Mouse (Mus musculus) forebrain, embryonic 14.5 days (tissue): ENCODE measurements around the gene Obsl1. TPM values are rescaled to one million over a fixed set of nuclear protein-coding genes. Genes with fewer than 3 reads are reported as not detected.
A peak's percentile ranks its signal among the peaks of the same experiment; 100 is the strongest.

ENCODE experiments used
- ATAC-seq: fragments of 200-750 bp; cut with Nextera tagmentation; 2 replicates; pipeline ENCODE4 v1.8.0; 2017; ENCODE audit warnings: mild to moderate bottlenecking, moderate library complexity
- DNase-seq: peaks from one replicate; pipeline ENCODE4 v3.0.0-alpha.2; 2015; ENCODE audit warnings: low spot score
- H3K27ac ChIP-seq: fragments of 300-500 bp; sonication (generic); 2 replicates; pipeline ENCODE4 v1.5.1; 2014; ENCODE audit warnings: low read depth, mild to moderate bottlenecking, control low read depth, low read length, moderate library complexity
- H3K27me3 ChIP-seq: fragments of 300-500 bp; sonication (generic); replicated peaks from 2 replicates; pipeline ENCODE4 v1.6.1; 2014; ENCODE audit warnings: low read length, control low read depth, mixed read lengths; ENCODE audit not compliant: control insufficient read depth, insufficient read depth
- H3K36me3 ChIP-seq: fragments of 300-500 bp; sonication (generic); 2 replicates; pipeline ENCODE4 v1.6.1; 2014; ENCODE audit warnings: low read length, control low read depth; ENCODE audit not compliant: control insufficient read depth, insufficient read depth
- H3K4me1 ChIP-seq: fragments of 300-500 bp; sonication (generic); 2 replicates; pipeline ENCODE4 v1.6.1; 2014; ENCODE audit warnings: antibody characterized with exemption, low read length, control low read depth; ENCODE audit not compliant: control insufficient read depth, insufficient read depth
- H3K4me2 ChIP-seq: fragments of 300-500 bp; sonication (generic); 2 replicates; pipeline ENCODE4 v1.6.1; 2014; ENCODE audit warnings: mild to moderate bottlenecking, control low read depth, low read length
- H3K4me3 ChIP-seq: fragments of 300-500 bp; sonication (generic); 2 replicates; pipeline ENCODE4 v1.5.1; 2014; ENCODE audit warnings: low read depth, low read length, control low read depth
- H3K9ac ChIP-seq: fragments of 300-500 bp; sonication (generic); 2 replicates; pipeline ENCODE4 v1.6.1; 2014; ENCODE audit warnings: mild to moderate bottlenecking, low read length, control low read depth, moderate library complexity
- H3K9me3 ChIP-seq: fragments of 300-500 bp; sonication (generic); replicated peaks from 2 replicates; pipeline ENCODE4 v1.6.1; 2016; ENCODE audit warnings: low read length, control low read depth, mixed read lengths; ENCODE audit not compliant: control insufficient read depth
- WGBS: fragments of 180-500 bp; shearing (Covaris S2); extraction: QIAGEN DNeasy Blood & Tissue Kit; methylation state at CpG from one replicate; pipeline ENCODE4 v1.1.7; 2014; 5-methylcytosine and 5-hydroxymethylcytosine counted together
- polyA plus RNA-seq: library from polyadenylated mRNA; unstranded; fragments of >200 nt; fragmentation: Nextera tagmentation; extraction: Ambion mirVana; gene quantifications from 2 replicates; pipeline ENCODE4 v1.2.1, GENCODE M21; 2014

Obsl1 gene
- polyA plus RNA-seq, 1 experiment from 2014 or later: 17.0 TPM

GRCm38 (mm10) chr1:75476441-75476840 lies 29.8 kb downstream of the Obsl1 start:
- Histone ChIP-seq H3K4me3 (no peak overlapping the region), H3K36me3 (peaks cover 54% of the 10 kb centered on the region), H3K4me1 (peaks cover 29% of the 10 kb centered on the region), H3K9ac (no peak overlapping the region), H3K27ac (no peak overlapping the region), H3K4me2 (no peak overlapping the region), H3K27me3 (no peaks in the 10 kb centered on the region), H3K9me3 (no peaks in the 10 kb centered on the region)
- WGBS: 95% methylated on average over 11 of the region's 11 CpGs
- no peak for DNase-seq
- ATAC-seq: no peak

- H3K9me3 ChIP-seq: no peaks in the 10 kb centered on the region
- no peak overlapping the region for H3K4me2 ChIP-seq
- 0 out of 2 replicates have a peak, but pooled peaks cover 3% of the 10 kb centered on the region for H3K4me1 ChIP-seq
- H3K9ac ChIP-seq: no peak overlapping the region
- H3K4me3 ChIP-seq: no peak overlapping the region
- WGBS: 81% methylated on average over 17 of the region's 17 CpGs
- peaks cover 25% of the 10 kb centered on the region for H3K36me3 ChIP-seq
- no peak overlapping the region for H3K27ac ChIP-seq
- no peaks in the 10 kb centered on the region for H3K27me3 ChIP-seq
- no peak for ATAC-seq
- DNase-seq: no peak
These were observed 36.9 kb downstream of the Obsl1 start for GRCm38 (mm10) chr1:75469287-75469825.

GRCm38 (mm10) chr1:75467215-75467927 lies 38.9 kb downstream of the Obsl1 start:
- ATAC-seq (peak; percentile 79), DNase-seq (peak; percentile 91)
- H3K4me1 ChIP-seq: 0 out of 2 replicates have a peak, but pooled peaks cover 3% of the 10 kb centered on the region
- no peak overlapping the region for H3K27ac ChIP-seq
- no peaks in the 10 kb centered on the region for H3K27me3 ChIP-seq
- no peak overlapping the region for H3K4me3 ChIP-seq
- peak overlapping the region; percentile 14; the same call in 1 of the 2 replicates for H3K4me2 ChIP-seq
- H3K36me3 ChIP-seq: peaks cover 5% of the 10 kb centered on the region
- 6% methylated on average over 14 of the region's 14 CpGs for WGBS
- H3K9me3 ChIP-seq: no peaks in the 10 kb centered on the region
- no peak overlapping the region for H3K9ac ChIP-seq

GRCm38 (mm10) chr1:75463652-75464204 lies 42.5 kb downstream of the Obsl1 start:
- DNase-seq (no peak), ATAC-seq (no peak)
- no peak overlapping the region for H3K4me2 ChIP-seq
- H3K27me3 ChIP-seq: no peaks in the 10 kb centered on the region
- H3K27ac ChIP-seq: no peak overlapping the region; the same call in 1 of the 2 replicates
- H3K9me3 ChIP-seq: no peaks in the 10 kb centered on the region
- peaks cover 3% of the 10 kb centered on the region; the same call in 1 of the 2 replicates for H3K4me1 ChIP-seq
- no peak overlapping the region for H3K4me3 ChIP-seq
- H3K9ac ChIP-seq: 0 out of 2 replicates have a peak overlapping the region, but pooled peaks have one; percentile 13
- 63% methylated on average over 5 of the region's 5 CpGs for WGBS
- no peaks in the 10 kb centered on the region for H3K36me3 ChIP-seq

- Histone ChIP-seq H3K9ac (no peak overlapping the region), H3K4me3 (no peak overlapping the region), H3K27ac (no peak overlapping the region), H3K4me1 (peaks cover 9% of the 10 kb centered on the region; the same call in 1 of the 2 replicates), H3K27me3 (peaks cover 7% of the 10 kb centered on the region), H3K4me2 (no peak overlapping the region), H3K36me3 (no peaks in the 10 kb centered on the region), H3K9me3 (no peaks in the 10 kb centered on the region)
- WGBS: 29% methylated on average over 1 of the region's 1 CpGs
- DNase-seq (no peak), ATAC-seq (no peak)
These were observed 43.6 kb downstream of the Obsl1 start for GRCm38 (mm10) chr1:75462636-75463035.

- 63% methylated on average over 7 of the region's 7 CpGs for WGBS
- Histone ChIP-seq H3K4me1 (peaks cover 18% of the 10 kb centered on the region), H3K27me3 (peaks cover 7% of the 10 kb centered on the region), H3K36me3 (no peaks in the 10 kb centered on the region), H3K27ac (no peak overlapping the region), H3K9me3 (no peaks in the 10 kb centered on the region), H3K4me2 (no peak overlapping the region), H3K4me3 (no peak overlapping the region), H3K9ac (no peak overlapping the region)
- no peak for DNase-seq
- no peak for ATAC-seq
These were observed 46.0 kb downstream of the Obsl1 start for GRCm38 (mm10) chr1:75460297-75460696.

GRCm38 (mm10) chr1:75458789-75459684 lies 47.2 kb downstream of the Obsl1 start:
- H3K27me3 ChIP-seq: peaks cover 7% of the 10 kb centered on the region
- H3K4me2 ChIP-seq: peak overlapping the region; percentile 53
- no peaks in the 10 kb centered on the region for H3K9me3 ChIP-seq
- H3K4me1 ChIP-seq: peaks cover 18% of the 10 kb centered on the region
- H3K36me3 ChIP-seq: no peaks in the 10 kb centered on the region
- peak overlapping the region; percentile 22; the same call in 1 of the 2 replicates for H3K4me3 ChIP-seq
- 17% methylated on average over 23 of the region's 23 CpGs for WGBS
- DNase-seq (no peak), ATAC-seq (no peak)
- H3K9ac ChIP-seq: peak overlapping the region; percentile 55
- no peak overlapping the region for H3K27ac ChIP-seq

- ATAC-seq (peak; percentile 60), DNase-seq (no peak)
- Histone ChIP-seq H3K9ac (peak overlapping the region; percentile 55), H3K27ac (0 out of 2 replicates have a peak overlapping the region, but pooled peaks have one; percentile 58), H3K4me2 (peak overlapping the region; percentile 53), H3K9me3 (no peaks in the 10 kb centered on the region), H3K4me1 (peaks cover 18% of the 10 kb centered on the region), H3K27me3 (peaks cover 7% of the 10 kb centered on the region), H3K36me3 (no peaks in the 10 kb centered on the region), H3K4me3 (peak overlapping the region; percentile 22)
- WGBS: 4% methylated on average over 39 of the region's 42 CpGs
These were observed 48.0 kb downstream of the Obsl1 start for GRCm38 (mm10) chr1:75458025-75458788.
